Mouse (Mus musculus): ENCODE measurements around the gene Olfr1438-ps1.
"Not testable (repeated sequence)": the region's sequence is repeated elsewhere in the genome, so short reads cannot be mapped to it uniquely, and the experiment has no call there.

DNA sequence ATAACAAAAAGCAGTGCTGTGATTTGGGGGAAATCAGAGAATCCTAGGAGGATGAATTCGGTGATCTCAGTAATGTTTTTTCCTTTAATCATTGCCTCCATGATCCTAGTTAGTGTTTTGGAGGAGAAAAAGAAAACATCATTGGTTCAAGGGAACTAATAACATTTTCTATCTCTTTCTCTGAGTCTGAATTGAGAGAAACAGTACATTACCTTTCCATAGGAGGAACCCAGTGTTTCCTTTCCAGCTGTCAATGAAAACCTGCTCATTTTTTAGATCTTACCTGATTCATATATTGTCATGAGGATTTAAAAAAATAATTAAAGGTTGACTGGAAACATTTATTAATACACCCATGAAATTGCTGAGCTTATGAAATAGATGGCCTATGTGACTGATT lies 36.7 kb downstream of the Olfr1438-ps1 start, which contains the start of gene Olfr1436:
- not testable (repeated sequence) for TF ChIP-seq CTCF, EP300 (IDR thresholded peaks at IDR 0.05; ENCODE audit: low read depth)
